Mouse (Mus musculus) right cerebral cortex, postnatal 14 days (tissue): Measurements from ENCODE around the gene Adamtsl1.

Source experiments
- DNase-seq: peaks from one replicate; pipeline ENCODE4 v3.0.0; 2022

Adamtsl1 gene

GRCm38 (mm10) chr4:85677621-85678020 is 163.6 kb downstream of the Adamtsl1 start:
- no peak for DNase-seq

- DNase-seq, result no peak
These were observed 172.2 kb downstream of the Adamtsl1 start for GRCm38 (mm10) chr4:85686160-85686559.

GRCm38 (mm10) chr4:85695237-85695636 is 181.3 kb downstream of the Adamtsl1 start:
- DNase-seq, result no peak

- DNase-seq, result peak; percentile 6
These were observed 193.5 kb downstream of the Adamtsl1 start for GRCm38 (mm10) chr4:85707352-85708057.

- DNase-seq, result no peak
These were observed 195.7 kb downstream of the Adamtsl1 start for GRCm38 (mm10) chr4:85709636-85710035.

- no peak for DNase-seq
These were observed 211.0 kb downstream of the Adamtsl1 start for GRCm38 (mm10) chr4:85724999-85725398.

GRCm38 (mm10) chr4:85727731-85728130 is 213.8 kb downstream of the Adamtsl1 start:
- DNase-seq, result no peak

GRCm38 (mm10) chr4:85728416-85728815 is 214.4 kb downstream of the Adamtsl1 start:
- no peak for DNase-seq

GRCm38 (mm10) chr4:85740478-85740877 is 226.5 kb downstream of the Adamtsl1 start:
- no peak for DNase-seq

- DNase-seq, result no peak
These were observed 227.9 kb downstream of the Adamtsl1 start for GRCm38 (mm10) chr4:85741825-85742391.

GRCm38 (mm10) chr4:85743427-85743826 is 229.5 kb downstream of the Adamtsl1 start:
- no peak for DNase-seq

GRCm38 (mm10) chr4:85762684-85763083 is 248.7 kb downstream of the Adamtsl1 start:
- DNase-seq, result no peak

GRCm38 (mm10) chr4:85763161-85764014 is 249.4 kb downstream of the Adamtsl1 start:
- no peak for DNase-seq

- no peak for DNase-seq
These were observed 250.1 kb downstream of the Adamtsl1 start for GRCm38 (mm10) chr4:85764015-85764450.

- DNase-seq, result no peak
These were observed 250.5 kb downstream of the Adamtsl1 start for GRCm38 (mm10) chr4:85764476-85764875.

GRCm38 (mm10) chr4:85767666-85768065 is 253.7 kb downstream of the Adamtsl1 start:
- no peak for DNase-seq

GRCm38 (mm10) chr4:85768107-85768506 is 254.1 kb downstream of the Adamtsl1 start:
- DNase-seq, result no peak

GRCm38 (mm10) chr4:85782511-85782910 is 268.5 kb downstream of the Adamtsl1 start:
- DNase-seq, result no peak

- no peak for DNase-seq
These were observed 269.9 kb downstream of the Adamtsl1 start for GRCm38 (mm10) chr4:85783768-85784379.

- no peak for DNase-seq
These were observed 270.5 kb downstream of the Adamtsl1 start for GRCm38 (mm10) chr4:85784428-85784827.

GRCm38 (mm10) chr4:85790226-85790625 is 276.3 kb downstream of the Adamtsl1 start:
- no peak for DNase-seq

- peak; percentile 86 for DNase-seq
These were observed 287.8 kb downstream of the Adamtsl1 start for GRCm38 (mm10) chr4:85801805-85802204.

- no peak for DNase-seq
These were observed 300.4 kb downstream of the Adamtsl1 start for GRCm38 (mm10) chr4:85814418-85814817.
